ENCODE assay signal across 8 mouse cellular contexts in genomic region chr9:72110627-72111003, GRCm38 (mm10). TPM values are rescaled to one million over a fixed set of nuclear protein-coding genes. Genes with fewer than 3 reads are reported as not detected.
DNase-seq lines count a peak whose midpoint lies in the region; ATAC-seq and TF ChIP-seq lines count a peak whose summit lies in the region.

No protein-coding gene starts in this region.

- H3K4me2 ChIP-seq in intestine, embryonic 16.5 days (ENCODE audit: low read depth, low read length) = peak overlapping the region; percentile 60
- H3K4me2 ChIP-seq in limb, embryonic 13.5 days (replicated peaks) = peak overlapping the region; percentile 70
- peak overlapping the region; percentile 70 for H3K4me2 ChIP-seq in midbrain, embryonic 13.5 days (replicated peaks)

- peaks cover 3% of the 10 kb centered on the region for H3K4me1 ChIP-seq in testis, adult 2 months (ENCODE audit: control insufficient read depth, insufficient read depth, low read length)
- H3K4me1 ChIP-seq in intestine, embryonic 16.5 days (ENCODE audit: control insufficient read depth, insufficient read depth, low read length) = peaks cover 7% of the 10 kb centered on the region
- H3K4me1 ChIP-seq in limb, embryonic 13.5 days = peaks cover 18% of the 10 kb centered on the region
- peaks cover 32% of the 10 kb centered on the region for H3K4me1 ChIP-seq in midbrain, embryonic 13.5 days (replicated peaks)

- H3K4me3 ChIP-seq in testis, adult 2 months (ENCODE audit: control insufficient read depth, low read depth, low read length) = peak overlapping the region; percentile 90
- H3K4me3 ChIP-seq in intestine, embryonic 16.5 days (ENCODE audit: low read length) = peak overlapping the region; percentile 98
- H3K4me3 ChIP-seq in limb, embryonic 13.5 days = peak overlapping the region; percentile 95
- H3K4me3 ChIP-seq in midbrain, embryonic 13.5 days (replicated peaks) = peak overlapping the region; percentile 79

- no peak for DNase-seq in testis, postnatal 10 days (ENCODE audit: low spot score)
- peak; percentile 51 to 62 for DNase-seq in cerebellum, postnatal 36 days
- peak; percentile 30 to 35 for DNase-seq in frontal cortex, postnatal 36 days (ENCODE audit: low spot score in 2 of 2)
- DNase-seq in telencephalon, adult 2 months (ENCODE audit: low read depth, low spot score) = peak; percentile 21

- no peaks in the 10 kb centered on the region for H3K36me3 ChIP-seq in testis, adult 2 months (ENCODE audit: control insufficient read depth, insufficient read depth, low read length)
- no peaks in the 10 kb centered on the region for H3K36me3 ChIP-seq in intestine, embryonic 16.5 days (ENCODE audit: control insufficient read depth, insufficient read depth, low read length)
- peaks cover 10% of the 10 kb centered on the region for H3K36me3 ChIP-seq in limb, embryonic 13.5 days
- 0 out of 2 replicates have a peak, but pooled peaks cover 3% of the 10 kb centered on the region for H3K36me3 ChIP-seq in midbrain, embryonic 13.5 days

- TF ChIP-seq CTCF in testis, adult 2 months (IDR thresholded peaks at IDR 0.05; ENCODE audit: control insufficient read depth, insufficient read depth, insufficient replicate concordance, low read depth, low read length) = no peak

- H3K9ac ChIP-seq in intestine, embryonic 16.5 days (ENCODE audit: low read depth, low read length) = peak overlapping the region; percentile 100
- H3K9ac ChIP-seq in limb, embryonic 13.5 days = peak overlapping the region; percentile 100
- H3K9ac ChIP-seq in midbrain, embryonic 13.5 days (replicated peaks) = peak overlapping the region; percentile 98

- TF ChIP-seq POLR2A in testis, adult 2 months (IDR thresholded peaks at IDR 0.05; ENCODE audit: control insufficient read depth, low read depth, low read length) = no peak

- peak overlapping the region; percentile 88 for H3K27ac ChIP-seq in testis, adult 2 months (ENCODE audit: control insufficient read depth, insufficient read depth, low read depth, low read length)
- peak overlapping the region; percentile 97 for H3K27ac ChIP-seq in intestine, embryonic 16.5 days (ENCODE audit: low read length)
- peak overlapping the region; percentile 99 for H3K27ac ChIP-seq in limb, embryonic 13.5 days
- peak overlapping the region; percentile 94 for H3K27ac ChIP-seq in midbrain, embryonic 13.5 days

- H3K9me3 ChIP-seq in intestine, embryonic 16.5 days (ENCODE audit: control insufficient read depth, low read length) = no peaks in the 10 kb centered on the region
- no peaks in the 10 kb centered on the region for H3K9me3 ChIP-seq in limb, embryonic 13.5 days
- H3K9me3 ChIP-seq in midbrain, embryonic 13.5 days = no peaks in the 10 kb centered on the region

- WGBS in intestine, embryonic 16.5 days = 0% methylated on average over 23 of the region's 23 CpGs
- WGBS in limb, embryonic 13.5 days = 0% methylated on average over 23 of the region's 23 CpGs
- WGBS in midbrain, embryonic 13.5 days = under 1% methylated on average over 23 of the region's 23 CpGs

- peak; percentile 43 for ATAC-seq in intestine, embryonic 16.5 days
- 0 out of 2 replicates have a peak, but pooled peaks have one; percentile 20 for ATAC-seq in limb, embryonic 13.5 days (ENCODE audit: low FRiP score, low read depth)
- ATAC-seq in midbrain, embryonic 13.5 days = peak; percentile 55

- H3K27me3 ChIP-seq in testis, adult 2 months (ENCODE audit: control insufficient read depth, insufficient read depth, low read length) = no peaks in the 10 kb centered on the region
- no peaks in the 10 kb centered on the region for H3K27me3 ChIP-seq in intestine, embryonic 16.5 days (replicated peaks; ENCODE audit: control insufficient read depth, insufficient read depth, low read length)
- H3K27me3 ChIP-seq in limb, embryonic 13.5 days = no peaks in the 10 kb centered on the region
- no peaks in the 10 kb centered on the region for H3K27me3 ChIP-seq in midbrain, embryonic 13.5 days

RNA-seq across cellular contexts. Expression of gene Tcf12, which starts 1.1 kb away (rescaled TPM):
- polyA plus RNA-seq in testis, adult 2 months (2012; rRNA removed) = 17.4 and 20.0 TPM in 2 replicates
- 23.9 and 26.0 TPM in 2 replicates for polyA plus RNA-seq in intestine, embryonic 16.5 days (2015; fragmentation: Nextera tagmentation; extraction: Ambion mirVana)
- 118 and 125 TPM in 2 replicates for polyA plus RNA-seq in limb, embryonic 13.5 days (2015; fragmentation: Nextera tagmentation; extraction: Ambion mirVana)
- 116 and 140 TPM in 2 replicates for polyA plus RNA-seq in midbrain, embryonic 13.5 days (2015; fragmentation: Nextera tagmentation; extraction: Ambion mirVana)
